Mouse (Mus musculus): ENCODE results near the gene Cby1. TPM values are rescaled to one million over a fixed set of nuclear protein-coding genes. Genes with fewer than 3 reads are reported as not detected.

Cby1 gene
- 10 to 100 TPM; 42.4 to 47.0 TPM for total RNA-seq (2021)
- long read RNA-seq, experiment 1, transcript Cby1-201 (5 exons, 1,147 nt) = major isoform, 58 of 63 reads
- long read RNA-seq, experiment 1, partial matches to known transcripts = 0 of 63 reads
- long read RNA-seq, experiment 1, other reads (novel, unspliced or antisense) = 5 of 63 reads
- long read RNA-seq, experiment 2, transcript Cby1-201 (5 exons, 1,147 nt) = major isoform, 37 of 43 reads
- long read RNA-seq, experiment 2, partial matches to known transcripts = 0 of 43 reads
- long read RNA-seq, experiment 2, other reads (novel, unspliced or antisense) = 6 of 43 reads

GRCm38 (mm10) chr15:79658531-79659375 lies at the start of gene Cby1, which contains the start of gene Fam227a:
Gene Cby1, plus strand, starts transcription at chr15:79659199.
Gene Fam227a, minus strand, starts transcription at chr15:79658956.
- DNase-seq (ENCODE audit: low spot score in 2 of 2) = peak; percentile 94 to 96

- DNase-seq (ENCODE audit: low spot score in 2 of 2) = no peak
Measured at GRCm38 (mm10) chr15:79609226-79609625, 49.8 kb upstream of the Cby1 start.

- no peak for DNase-seq (ENCODE audit: low spot score in 2 of 2)
Measured at GRCm38 (mm10) chr15:79615501-79615900, 43.5 kb upstream of the Cby1 start.

GRCm38 (mm10) chr15:79616729-79617128 lies 42.3 kb upstream of the Cby1 start:
- no peak for DNase-seq (ENCODE audit: low spot score in 2 of 2)

- DNase-seq (ENCODE audit: low spot score in 2 of 2) = no peak
Measured at GRCm38 (mm10) chr15:79617135-79617534, 41.9 kb upstream of the Cby1 start.

GRCm38 (mm10) chr15:79618456-79618855 lies 40.5 kb upstream of the Cby1 start:
- no peak for DNase-seq (ENCODE audit: low spot score in 2 of 2)

- DNase-seq (ENCODE audit: low spot score in 2 of 2) = no peak
Measured at GRCm38 (mm10) chr15:79619770-79620414, 39.1 kb upstream of the Cby1 start.

- no peak for DNase-seq (ENCODE audit: low spot score in 2 of 2)
Measured at GRCm38 (mm10) chr15:79630471-79630870, 28.5 kb upstream of the Cby1 start.

- peak; percentile 42 to 58 for DNase-seq (ENCODE audit: low spot score in 2 of 2)
Measured at GRCm38 (mm10) chr15:79641135-79641817, 17.7 kb upstream of the Cby1 start.

GRCm38 (mm10) chr15:79645483-79645882 lies 13.5 kb upstream of the Cby1 start:
- DNase-seq (ENCODE audit: low spot score in 2 of 2) = no peak

- peak in 1 of 2 experiments; percentile 31 for DNase-seq (ENCODE audit: low spot score in 2 of 2)
Measured at GRCm38 (mm10) chr15:79648130-79648529, 10.9 kb upstream of the Cby1 start.

- peak in 1 of 2 experiments; percentile 37 for DNase-seq (ENCODE audit: low spot score in 2 of 2)
Measured at GRCm38 (mm10) chr15:79650569-79650968, 8.4 kb upstream of the Cby1 start.

GRCm38 (mm10) chr15:79651481-79651880 lies 7.5 kb upstream of the Cby1 start:
- DNase-seq (ENCODE audit: low spot score in 2 of 2) = no peak

- peak; percentile 50 to 61 for DNase-seq (ENCODE audit: low spot score in 2 of 2)
Measured at GRCm38 (mm10) chr15:79656451-79656850, 2.5 kb upstream of the Cby1 start.

- DNase-seq (ENCODE audit: low spot score in 2 of 2) = peak; percentile 87 to 91
Measured at GRCm38 (mm10) chr15:79657837-79658530, 1.0 kb upstream of the Cby1 start.

GRCm38 (mm10) chr15:79661852-79662251 lies 2.9 kb downstream of the Cby1 start:
- DNase-seq (ENCODE audit: low spot score in 2 of 2) = no peak

- DNase-seq (ENCODE audit: low spot score in 2 of 2) = peak; percentile 68 to 70
Measured at GRCm38 (mm10) chr15:79664666-79665065, 5.7 kb downstream of the Cby1 start.

GRCm38 (mm10) chr15:79669195-79669594 lies 10.2 kb downstream of the Cby1 start:
- no peak for DNase-seq (ENCODE audit: low spot score in 2 of 2)

GRCm38 (mm10) chr15:79670249-79670971 lies 11.4 kb downstream of the Cby1 start, which contains the start of gene Tomm22:
Gene Tomm22, plus strand, starts transcription at chr15:79670861.
- DNase-seq (ENCODE audit: low spot score in 2 of 2) = peak; percentile 87 to 93

GRCm38 (mm10) chr15:79670972-79671299 lies 11.9 kb downstream of the Cby1 start:
- DNase-seq (ENCODE audit: low spot score in 2 of 2) = no peak

Data from left cerebral cortex, adult 18-20 months (tissue).